Mouse (Mus musculus) lung, adult 18-20 months (tissue): ENCODE measurements at regions not wholly inside any gene's neighbourhood (a gene's known extent, or its start where the extent isn't known, plus 50 kb on each side); places are given as distances from the start of the nearest gene placed in this dataset.
A peak's percentile ranks its signal among the peaks of the same experiment; 100 is the strongest.

Experiments
- DNase-seq, 2 experiments: peaks; one replicate each; pipeline ENCODE4 v3.0.0; 2022; ENCODE audit warnings: mixed read lengths in 2 of 2

DNA sequence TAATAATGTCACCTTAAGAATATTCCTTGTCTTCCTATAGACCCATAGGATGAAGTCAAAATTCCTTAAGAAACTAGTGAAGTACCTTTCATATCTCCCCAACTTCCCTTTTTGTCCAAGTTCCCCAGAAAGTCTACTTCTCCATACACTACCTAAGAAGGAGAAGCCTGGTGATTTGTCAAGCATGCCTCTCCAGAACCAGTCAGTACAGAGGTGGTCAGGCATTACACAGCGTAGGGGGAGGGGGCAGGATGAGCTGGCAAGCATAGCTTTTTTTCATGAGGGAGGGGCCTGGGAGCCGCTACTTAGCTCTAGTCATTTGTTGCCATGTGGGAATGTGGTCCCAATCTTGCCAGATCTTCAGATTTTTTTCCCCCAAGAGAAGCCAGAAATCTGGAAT, 54.0 kb upstream of the Satb2 start:
- DNase-seq = peak in 1 of 2 experiments; percentile 3

- DNase-seq = no peak
These were observed 54.8 kb upstream of the Satb2 start for GRCm38 (mm10) chr1:57033244-57033643.

GRCm38 (mm10) chr1:57034411-57034810, 56.0 kb upstream of the Satb2 start:
- DNase-seq = no peak

DNA sequence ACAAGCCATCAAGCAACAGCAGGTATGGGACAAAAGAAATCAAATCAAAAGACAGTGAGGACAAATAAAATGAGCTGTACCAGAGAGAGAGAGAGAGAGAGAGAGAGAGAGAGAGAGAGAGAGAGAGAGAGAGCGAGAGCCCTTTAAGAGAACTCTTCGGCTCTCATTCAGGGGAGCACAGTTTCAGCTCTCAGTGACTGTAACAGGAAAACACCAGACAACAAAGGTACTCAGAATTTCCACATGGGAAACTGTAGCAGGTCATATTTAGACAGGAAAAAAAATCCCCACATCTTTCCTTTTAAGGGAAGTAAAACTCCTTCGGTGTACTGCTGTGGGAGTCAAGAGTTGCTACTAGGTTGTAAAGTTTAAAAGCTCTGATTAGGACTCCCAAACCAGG, 57.9 kb upstream of the Satb2 start:
- no peak for DNase-seq

- DNase-seq = no peak
These were observed 61.8 kb upstream of the Satb2 start for GRCm38 (mm10) chr1:57040201-57040600.

DNA sequence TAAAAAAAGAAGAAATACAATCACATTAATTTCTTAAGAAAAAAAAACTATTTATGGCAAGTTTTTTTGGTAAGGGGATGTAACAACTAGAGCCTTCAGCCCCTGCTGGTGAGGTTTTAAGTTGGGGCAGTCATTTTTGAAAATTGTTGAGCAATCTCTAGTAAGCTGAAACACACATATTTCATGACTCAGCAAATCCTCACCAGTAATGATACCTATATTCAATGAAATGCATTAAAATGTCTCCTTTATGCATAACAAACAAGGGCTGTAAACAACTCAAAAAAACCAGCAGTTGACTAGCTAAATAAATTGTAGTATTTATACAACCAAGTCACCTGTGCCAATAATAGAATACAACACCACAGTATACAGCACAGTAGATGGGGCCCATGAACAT, 63.1 kb upstream of the Satb2 start:
- no peak for DNase-seq

DNA sequence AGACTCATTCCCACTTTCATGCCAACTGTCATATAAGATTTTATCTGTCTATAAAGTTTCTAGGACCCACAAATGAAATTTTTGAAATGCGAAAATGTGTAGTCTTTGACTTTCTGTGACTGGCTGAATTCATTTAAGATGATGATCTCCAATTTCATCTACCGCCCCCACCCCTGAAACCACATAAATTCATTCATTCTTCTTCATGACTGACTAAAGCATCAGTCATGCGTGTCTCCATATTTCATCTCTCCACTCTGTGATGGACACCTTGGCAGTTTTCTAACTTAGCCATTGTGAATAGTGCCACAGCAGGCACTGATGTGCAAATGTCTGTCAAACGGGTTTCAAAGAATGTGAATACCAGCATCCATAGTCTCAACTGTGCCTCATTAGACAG, 75.4 kb upstream of the Satb2 start:
- no peak for DNase-seq

- DNase-seq = no peak
These were observed 77.5 kb upstream of the Satb2 start for GRCm38 (mm10) chr1:57055976-57056375.

DNA sequence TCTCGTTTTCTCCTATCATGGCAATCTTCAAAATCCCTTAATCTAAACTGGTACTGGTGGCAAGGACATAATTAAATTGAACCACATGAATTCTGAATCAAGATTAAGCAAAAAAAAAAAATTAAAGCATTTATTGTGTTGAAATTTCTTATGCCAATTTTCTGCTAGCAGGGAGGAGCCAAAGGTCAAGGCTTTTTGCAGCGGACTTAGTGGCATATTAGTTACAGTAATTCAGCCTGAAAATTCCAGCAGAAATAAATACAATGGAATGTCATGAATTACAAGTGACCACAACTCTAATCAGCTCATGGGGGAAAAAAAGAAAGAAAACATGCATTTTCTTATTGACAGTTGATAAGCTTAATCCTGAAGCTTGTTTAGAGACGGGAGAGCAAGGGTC, 80.8 kb upstream of the Satb2 start:
- DNase-seq = no peak

DNA sequence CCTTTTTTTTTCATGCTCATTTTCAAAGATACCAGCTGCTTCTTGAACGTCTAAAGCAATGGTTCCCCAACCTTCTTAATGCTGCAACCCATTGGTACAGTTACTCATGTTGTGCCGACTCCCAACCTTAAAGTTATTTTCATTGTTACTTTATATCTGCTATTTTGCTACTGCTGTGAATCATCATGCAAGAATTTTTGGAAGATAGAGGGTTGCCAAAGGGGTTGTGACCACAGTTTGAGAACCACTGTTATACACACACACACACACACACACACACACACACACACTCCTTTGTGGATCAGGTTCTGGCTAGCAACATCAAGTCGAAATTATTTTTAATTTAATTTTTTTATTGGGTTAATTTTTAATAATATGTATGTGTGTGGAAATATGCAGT, 96.8 kb upstream of the Satb2 start:
- DNase-seq = no peak

DNA sequence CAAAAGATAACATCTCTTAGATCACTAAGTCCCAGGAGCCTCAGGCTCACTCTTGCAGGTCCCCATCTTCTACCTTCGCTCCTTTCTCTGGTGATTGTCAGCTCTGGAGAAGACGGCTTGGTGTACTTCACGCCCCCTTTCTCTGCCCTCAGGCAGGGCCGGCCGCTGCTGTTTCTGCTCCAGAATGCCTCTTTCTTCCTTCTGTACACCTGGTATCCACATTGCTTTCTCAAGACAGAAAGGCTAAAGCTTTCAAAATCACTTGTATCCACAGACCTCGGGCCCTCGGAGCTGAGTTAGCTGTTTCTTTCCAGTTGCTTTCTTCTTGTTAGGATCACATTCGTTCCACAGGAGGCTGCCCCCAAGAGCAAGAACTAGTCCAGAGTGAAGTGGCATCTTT, 98.2 kb upstream of the Satb2 start:
- no peak for DNase-seq

DNA sequence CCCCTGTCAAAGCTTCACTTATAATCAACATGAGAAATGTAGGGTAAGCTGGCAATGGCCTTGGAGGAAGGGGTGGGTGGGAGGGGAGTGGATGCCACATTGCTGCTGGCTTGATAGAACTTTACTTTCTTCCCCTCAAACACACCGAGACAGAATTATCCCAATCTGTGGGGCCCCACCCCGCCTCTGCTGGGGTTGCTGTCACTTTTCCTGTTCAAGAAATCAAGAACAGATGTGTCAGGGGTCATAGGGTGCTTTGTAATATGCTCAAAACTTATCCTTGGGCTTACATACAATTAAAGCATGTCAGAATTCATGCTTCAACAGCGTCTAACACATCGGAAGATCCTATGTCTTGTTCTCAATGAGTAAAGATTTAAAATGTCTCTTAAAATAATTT, 101.9 kb upstream of the Satb2 start:
- no peak for DNase-seq

- DNase-seq = no peak
These were observed 104.7 kb upstream of the Satb2 start for GRCm38 (mm10) chr1:57083134-57083533.

DNA sequence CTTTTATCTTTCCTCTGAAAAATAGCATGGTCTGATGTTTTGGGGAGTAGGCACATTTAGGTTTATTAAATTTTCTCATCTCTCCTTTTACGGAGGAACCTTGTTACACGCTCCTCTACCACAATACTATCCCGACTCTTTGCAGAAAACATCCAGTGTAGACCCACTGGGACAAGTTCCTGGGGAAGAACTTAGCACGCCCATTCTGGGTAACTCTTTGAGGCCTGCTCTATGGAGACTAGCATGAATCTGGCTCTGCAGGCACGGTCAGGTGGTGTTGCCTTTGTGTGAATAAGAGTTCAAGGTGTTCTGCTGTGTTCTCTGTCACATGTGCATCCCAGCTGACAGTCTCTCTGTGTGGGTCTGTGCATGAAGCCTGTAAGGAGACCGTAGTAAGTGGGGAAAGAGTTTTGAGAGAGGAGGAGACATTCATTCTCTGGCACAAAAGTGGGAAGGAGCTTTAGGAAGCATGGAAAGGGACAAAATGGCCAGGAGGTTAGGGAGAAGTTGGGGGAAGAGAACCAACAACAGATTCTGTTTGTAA, 105.2 kb upstream of the Satb2 start:
- DNase-seq = no peak

GRCm38 (mm10) chr1:57095361-57096247, 117.2 kb upstream of the Satb2 start:
- DNase-seq = no peak

GRCm38 (mm10) chr1:57096248-57096600, 117.8 kb upstream of the Satb2 start:
- no peak for DNase-seq

DNA sequence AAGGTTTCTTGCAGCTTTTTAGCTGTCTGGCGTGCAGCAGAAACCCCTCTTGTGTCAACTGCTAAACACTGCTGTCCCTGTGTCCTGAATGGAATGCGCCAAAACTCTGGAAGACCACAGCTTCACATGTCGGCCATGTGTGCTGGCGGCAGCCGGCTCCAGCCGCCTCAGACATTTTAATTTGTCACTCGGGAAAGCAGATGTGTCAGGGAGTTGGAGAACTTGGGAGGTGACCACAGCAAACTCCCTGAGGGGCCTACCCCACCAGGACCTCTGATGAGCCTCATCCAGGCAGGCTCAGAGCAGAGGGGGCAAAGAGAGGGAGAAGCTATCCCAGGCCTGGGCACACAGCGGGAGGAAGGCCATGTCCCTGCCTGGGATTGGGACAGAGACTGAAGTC, 118.3 kb upstream of the Satb2 start:
- DNase-seq = no peak

DNA sequence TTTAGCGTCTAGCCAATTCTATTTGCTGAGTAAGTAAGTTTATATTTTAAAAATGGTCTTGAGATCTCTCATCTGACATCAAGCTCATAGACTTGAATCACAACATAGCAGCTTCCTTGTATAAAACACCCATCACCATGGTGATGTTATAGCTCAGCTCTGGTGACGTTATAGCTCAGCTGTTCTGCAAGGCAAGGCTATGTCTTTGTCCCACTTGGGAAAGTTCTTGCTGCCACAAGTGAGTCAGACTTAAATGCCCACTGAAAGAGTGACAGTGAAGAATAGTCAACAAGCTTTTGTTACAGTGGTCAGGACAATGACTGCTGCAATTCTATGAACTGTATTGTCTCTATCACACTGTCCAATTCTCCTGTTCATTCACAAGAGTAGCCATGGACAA, 122.2 kb upstream of the Satb2 start:
- DNase-seq = no peak

GRCm38 (mm10) chr1:57107308-57107707, 128.9 kb upstream of the Satb2 start:
- DNase-seq = no peak

- no peak for DNase-seq
These were observed 142.2 kb upstream of the Satb2 start for GRCm38 (mm10) chr1:57120678-57121077.

DNA sequence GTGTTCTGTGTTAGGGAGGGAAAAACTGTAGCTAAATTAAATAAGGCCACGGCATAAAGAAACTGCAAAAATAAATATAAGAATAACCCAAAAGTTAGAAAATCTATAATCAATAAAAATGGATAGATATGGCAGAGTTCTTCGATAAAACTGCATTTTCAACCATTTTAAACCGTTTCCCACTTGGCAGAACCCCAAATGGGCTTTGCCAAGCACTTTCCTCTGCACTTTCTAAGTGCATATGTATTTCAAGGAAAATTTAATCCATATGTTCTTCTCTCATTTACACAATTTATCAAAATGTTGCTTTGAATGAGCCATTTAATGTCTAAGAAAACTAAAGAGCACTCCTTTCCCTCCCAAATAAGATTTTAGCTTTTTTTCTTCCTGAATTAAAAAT, 165.7 kb upstream of the Satb2 start:
- no peak for DNase-seq

DNA sequence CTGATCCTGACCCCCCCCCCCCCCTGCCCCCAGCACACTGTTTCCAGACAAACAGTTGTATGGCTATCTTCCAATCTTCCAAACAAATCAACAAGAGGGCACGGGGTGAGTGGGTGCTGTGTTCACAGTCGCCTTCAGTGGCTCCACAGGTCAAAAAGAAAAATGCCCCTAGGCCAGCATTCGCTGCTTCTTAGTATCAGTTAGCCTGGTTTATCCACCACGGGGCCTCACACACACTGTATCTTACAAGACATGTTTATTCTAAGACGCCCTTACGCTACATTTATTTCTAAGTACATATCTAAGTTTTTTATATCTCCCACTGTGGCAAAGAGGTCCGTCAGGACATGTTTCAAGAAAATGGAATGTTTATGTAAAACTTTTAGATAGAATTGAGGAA, 177.4 kb upstream of the Satb2 start:
- DNase-seq = no peak

GRCm38 (mm10) chr1:57164443-57164842, 186.0 kb upstream of the Satb2 start:
- DNase-seq = no peak

DNA sequence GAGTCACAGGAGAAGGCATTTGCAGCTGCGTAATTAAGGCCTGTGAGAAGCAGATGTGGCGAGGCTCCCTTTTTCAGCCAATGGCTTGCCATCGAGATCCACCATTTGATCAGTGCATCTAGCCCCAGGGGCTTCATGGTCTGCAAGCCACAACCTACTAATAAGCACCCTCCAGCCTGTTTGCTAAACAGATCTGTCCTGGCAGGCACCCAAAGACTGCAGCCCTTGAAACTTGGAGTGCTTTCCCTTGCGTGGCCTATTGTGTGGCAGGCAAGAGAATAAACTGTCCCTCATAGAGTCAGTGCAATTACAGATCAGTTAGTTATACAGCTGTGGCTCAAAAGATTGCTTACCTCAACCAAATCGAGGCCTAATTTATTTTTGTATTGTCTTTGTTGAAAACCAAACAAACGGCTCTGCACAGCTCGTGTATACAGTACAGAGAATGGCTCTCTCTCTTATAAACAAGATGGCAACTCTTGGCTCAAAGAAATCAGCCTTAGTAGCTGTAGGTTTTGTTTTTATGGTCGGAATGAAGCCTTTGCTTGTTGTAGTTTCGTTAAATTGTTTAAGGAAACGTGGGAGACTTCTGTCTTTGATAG, 195.9 kb upstream of the Satb2 start:
- DNase-seq = peak in 1 of 2 experiments; percentile 7
